Mouse (Mus musculus) urinary bladder, postnatal 10 days (tissue): Measurements from ENCODE around the gene Myh11.
A peak's percentile ranks its signal among the peaks of the same experiment; 100 is the strongest.
"Not testable (repeated sequence)": the region's sequence is repeated elsewhere in the genome, so short reads cannot be mapped to it uniquely, and the experiment has no call there.

ENCODE experiments used
- DNase-seq: peaks from one replicate; pipeline ENCODE4 v3.0.0; 2022; ENCODE audit warnings: low spot score

Gene Myh11

GRCm38 (mm10) chr16:14162988-14163416 lies 128.2 kb downstream of the Myh11 start, which contains the start of the genes Nde1 and Marf1:
Gene Nde1, plus strand, starts transcription at chr16:14163275.
Gene Marf1, minus strand, starts transcription at chr16:14163351.
- peak; percentile 57 for DNase-seq

- no peak for DNase-seq
Observed at GRCm38 (mm10) chr16:14160941-14161340, 130.2 kb downstream of the Myh11 start.

DNA sequence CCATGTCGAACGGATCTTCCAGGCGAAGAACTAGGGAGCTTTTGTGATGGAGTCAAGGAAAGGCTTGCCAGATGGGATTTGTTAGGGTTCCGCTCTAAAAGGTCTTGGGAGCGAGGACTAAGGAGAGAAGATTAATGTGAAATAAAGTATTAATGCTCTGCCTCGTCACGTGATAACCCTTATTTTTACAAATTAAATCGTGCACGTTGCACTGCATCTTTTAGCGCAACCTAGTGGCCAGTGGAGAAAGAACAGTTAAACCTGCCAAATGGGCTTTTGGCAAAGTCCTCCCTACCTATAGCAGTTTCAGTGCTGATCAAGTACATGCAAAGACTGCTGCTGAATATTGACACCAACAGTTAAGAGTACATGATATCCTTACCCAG lies 131.4 kb downstream of the Myh11 start:
- DNase-seq = no peak

- DNase-seq = peak; percentile 97
Observed at GRCm38 (mm10) chr16:14158936-14159745, 132.0 kb downstream of the Myh11 start.

DNA sequence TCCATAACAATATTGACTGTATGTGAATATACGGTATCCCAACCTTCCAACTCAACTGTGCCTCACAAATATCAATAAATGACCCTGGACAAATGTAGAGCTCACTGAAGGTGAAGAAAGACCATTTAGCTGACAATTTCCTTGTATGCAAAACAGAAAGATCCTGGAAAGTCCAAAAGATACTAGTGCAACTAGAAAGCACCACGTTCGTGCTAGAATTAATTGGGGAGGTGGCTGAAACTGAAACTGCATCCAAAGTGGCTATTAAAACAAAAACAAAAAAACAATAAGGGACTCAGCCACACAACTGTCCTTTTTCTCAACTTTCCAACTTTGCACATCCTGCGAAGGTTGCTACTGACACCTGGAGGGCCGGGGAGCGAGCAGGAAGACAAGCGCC lies 132.6 kb downstream of the Myh11 start:
- DNase-seq = no peak

- no peak for DNase-seq
Observed at GRCm38 (mm10) chr16:14156312-14156711, 134.9 kb downstream of the Myh11 start.

DNA sequence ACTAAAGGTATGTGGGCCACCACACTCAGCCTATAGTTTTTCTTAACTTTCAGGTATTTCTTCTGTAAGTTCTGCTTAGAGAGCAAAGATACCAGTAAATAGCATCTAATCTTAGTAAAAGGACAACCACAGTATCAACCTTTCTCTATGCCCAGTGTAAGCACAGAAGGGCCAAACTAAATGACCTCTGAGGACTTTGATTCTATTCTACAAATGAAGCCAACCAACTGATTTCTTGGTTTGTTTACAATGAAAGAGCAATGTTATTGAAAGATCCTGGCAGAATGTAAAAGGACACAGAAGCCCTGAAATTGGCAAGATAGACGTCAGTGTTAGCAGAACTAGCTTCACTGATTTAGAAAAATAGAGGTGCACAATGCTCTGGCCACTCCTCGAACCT lies 135.5 kb downstream of the Myh11 start:
- not testable (repeated sequence) for DNase-seq

DNA sequence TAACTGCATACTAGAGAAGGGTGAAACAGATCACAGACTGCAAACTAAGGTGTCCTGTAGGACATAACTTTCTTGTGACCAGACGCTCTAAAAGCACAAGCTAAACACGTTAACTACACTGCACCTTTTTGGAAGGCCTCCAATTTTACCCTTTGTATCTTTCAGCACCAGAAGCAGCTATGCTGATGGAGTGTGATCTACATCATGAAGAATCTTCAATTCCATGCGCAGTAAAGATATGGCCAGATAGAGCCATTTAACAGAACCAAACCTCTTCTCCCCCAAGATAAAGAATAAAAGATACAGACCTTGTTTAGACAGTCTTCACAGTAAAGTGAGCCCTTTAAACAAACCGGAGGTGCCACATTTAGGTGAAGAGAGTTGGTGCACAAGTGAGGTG lies 139.5 kb downstream of the Myh11 start:
- no peak for DNase-seq

DNA sequence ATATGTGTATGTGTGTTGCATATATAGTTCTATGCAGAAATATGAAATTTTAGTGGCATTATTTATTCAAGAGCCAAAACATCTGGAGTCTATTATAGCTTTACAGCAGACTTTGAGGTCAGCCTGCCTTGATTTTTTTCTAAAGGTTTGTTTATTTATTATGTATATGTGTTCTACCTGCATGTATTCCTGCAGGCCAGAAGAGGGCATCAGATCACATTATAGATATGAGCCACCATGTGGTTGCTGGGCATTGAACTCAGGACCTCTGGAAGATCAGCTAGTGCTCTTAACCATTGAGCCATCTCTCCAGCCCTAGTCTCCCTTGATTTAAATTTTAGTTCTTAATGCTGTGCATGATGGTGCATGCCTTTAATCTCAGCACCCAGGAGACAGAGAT lies 143.5 kb downstream of the Myh11 start:
- no peak for DNase-seq
